Mouse (Mus musculus) midbrain, embryonic 10.5 days (tissue): Measurements from ENCODE around the gene Hoxb4. TPM values are rescaled to one million over a fixed set of nuclear protein-coding genes. Genes with fewer than 3 reads are reported as not detected.
A peak's percentile ranks its signal among the peaks of the same experiment; 100 is the strongest.

Source experiments
- DNase-seq: peaks from one replicate; pipeline ENCODE4 v3.0.0-alpha.2; 2017; ENCODE audit warnings: low spot score
- H3K27ac ChIP-seq: fragments of 300-500 bp; sonication (generic); replicated peaks from 2 replicates; pipeline ENCODE4 v1.5.1; 2016; ENCODE audit warnings: mild to moderate bottlenecking
- H3K27me3 ChIP-seq: fragments of 300-500 bp; sonication (generic); 2 replicates; pipeline ENCODE4 v1.6.1; 2016; ENCODE audit warnings: low read depth, mild to moderate bottlenecking; ENCODE audit not compliant: poor library complexity, severe bottlenecking
- H3K36me3 ChIP-seq: fragments of 300-500 bp; sonication (generic); 2 replicates; pipeline ENCODE4 v1.6.1; 2016; ENCODE audit warnings: mild to moderate bottlenecking, moderate library complexity
- H3K4me1 ChIP-seq: fragments of 300-500 bp; sonication (generic); 2 replicates; pipeline ENCODE4 v1.6.1; 2016
- H3K4me3 ChIP-seq: fragments of 300-500 bp; sonication (generic); 2 replicates; pipeline ENCODE4 v1.5.1; 2016; ENCODE audit warnings: mild to moderate bottlenecking, moderate library complexity
- H3K9me3 ChIP-seq: fragments of 300-500 bp; sonication (generic); replicated peaks from 2 replicates; pipeline ENCODE4 v1.6.1; 2016; ENCODE audit warnings: mild to moderate bottlenecking
- WGBS: fragments of 180-500 bp; shearing (Covaris S2); methylation state at CpG from one replicate; pipeline ENCODE4 v1.1.7; 2016; 5-methylcytosine and 5-hydroxymethylcytosine counted together
- polyA plus RNA-seq: library from polyadenylated mRNA; unstranded; fragments of >200 nt; fragmentation: Nextera tagmentation; extraction: Ambion mirVana; gene quantifications from 2 replicates; pipeline ENCODE4 v1.2.1, GENCODE M21; 2016

Hoxb4 gene
- polyA plus RNA-seq, 1 experiment from 2014 or later: not detected

DNA sequence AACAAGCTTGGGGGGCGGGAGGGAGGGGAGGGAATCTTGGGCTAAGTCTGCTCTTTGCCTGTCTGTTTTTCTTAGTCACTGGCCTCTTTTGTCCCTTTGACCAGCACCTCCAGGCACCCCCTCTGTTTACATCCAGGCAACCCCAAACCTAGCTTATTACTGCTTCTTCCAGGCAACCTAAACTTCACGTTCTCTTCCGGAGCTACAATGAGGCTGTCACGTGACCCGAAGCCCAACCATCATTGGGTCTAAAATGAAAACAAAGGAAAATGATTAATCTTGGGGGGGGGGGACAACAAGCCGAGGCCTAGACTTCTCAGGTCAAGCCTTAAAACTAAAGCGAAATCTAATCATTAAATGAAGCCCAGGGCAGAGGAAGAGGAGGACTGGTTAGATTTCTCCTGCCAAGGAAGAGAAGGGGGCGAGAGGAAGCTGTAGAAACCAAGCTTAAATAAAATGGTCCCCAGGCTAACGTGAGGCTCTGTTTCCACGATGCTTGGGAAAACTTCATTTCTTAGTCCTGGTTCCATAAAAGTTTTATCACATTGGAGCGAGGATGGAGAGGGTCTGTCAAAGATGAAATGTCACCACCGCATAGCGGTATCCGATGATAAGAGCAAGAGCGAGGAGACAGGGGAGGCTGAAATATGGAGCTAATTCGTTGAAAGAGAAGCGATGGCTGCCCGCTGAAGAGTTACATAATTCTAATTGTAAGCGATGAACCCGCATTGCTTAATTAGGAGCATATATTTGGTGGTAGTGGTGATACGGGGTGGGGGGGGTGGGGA is 30.3 kb downstream of the Hoxb4 start:
- Histone ChIP-seq H3K27me3 (peaks cover 100% of the 10 kb centered on the region), H3K9me3 (no peaks in the 10 kb centered on the region), H3K36me3 (no peaks in the 10 kb centered on the region), H3K4me3 (no peak overlapping the region), H3K4me1 (peaks cover 18% of the 10 kb centered on the region), H3K27ac (no peak overlapping the region)
- DNase-seq: no peak
- 2% methylated on average over 21 of the region's 21 CpGs for WGBS

- DNase-seq: no peak
- H3K4me1 ChIP-seq: peaks cover 19% of the 10 kb centered on the region
- H3K27me3 ChIP-seq: peaks cover 100% of the 10 kb centered on the region
- H3K4me3 ChIP-seq: no peak overlapping the region
- H3K27ac ChIP-seq: no peak overlapping the region
- H3K36me3 ChIP-seq: no peaks in the 10 kb centered on the region
- 9% methylated on average over 3 of the region's 3 CpGs for WGBS
- H3K9me3 ChIP-seq: no peaks in the 10 kb centered on the region
These were observed 30.9 kb downstream of the Hoxb4 start for GRCm38 (mm10) chr11:96348988-96349387.

DNA sequence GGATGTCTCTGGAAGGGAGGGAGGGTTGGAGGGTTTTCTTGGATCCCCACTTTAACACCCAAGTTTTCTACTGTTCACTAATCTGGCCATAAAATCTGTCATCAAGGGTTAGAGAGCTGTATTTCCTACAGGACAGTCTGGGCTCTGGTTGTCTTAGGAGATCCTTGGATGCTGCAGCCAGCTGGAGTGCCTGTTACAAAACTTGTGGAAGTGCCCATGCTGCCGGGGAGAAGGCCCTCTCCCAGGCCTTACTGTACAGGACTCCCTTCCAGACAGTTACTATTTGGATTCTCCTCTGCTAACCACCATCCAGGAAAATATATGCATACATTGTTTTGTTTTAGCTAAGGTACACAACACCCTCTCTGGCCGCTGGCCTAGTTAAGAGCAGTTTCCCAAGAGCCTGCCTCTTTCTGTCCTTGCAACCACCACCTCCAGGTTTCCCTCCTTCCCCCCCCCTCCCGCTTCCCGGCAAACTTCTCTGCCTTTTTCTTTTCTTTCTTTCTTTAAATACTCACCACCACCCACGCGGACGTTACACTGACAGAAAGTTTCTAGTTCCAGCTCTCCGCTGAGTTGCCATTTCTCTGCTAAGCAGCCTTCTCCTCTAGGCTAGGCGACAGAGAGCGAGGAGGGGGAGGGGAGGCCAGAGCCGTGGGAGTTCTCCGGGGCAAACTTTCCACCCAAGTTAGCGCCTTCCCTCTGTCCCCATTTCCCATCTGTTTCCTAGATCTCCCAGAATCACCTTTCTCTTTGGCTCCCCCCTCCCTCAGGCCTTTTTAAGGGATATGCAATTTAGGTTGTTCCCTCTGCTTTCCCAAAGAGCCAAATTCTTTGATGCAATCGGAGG is 31.6 kb downstream of the Hoxb4 start:
- WGBS: under 1% methylated on average over 14 of the region's 14 CpGs
- peak; percentile 52 for DNase-seq

GRCm38 (mm10) chr11:96350341-96350624 is 32.2 kb downstream of the Hoxb4 start, which contains the start of gene Hoxb2:
TSS of gene Hoxb2 (plus strand) at chr11:96350525.
- H3K27me3 ChIP-seq: peaks cover 100% of the 10 kb centered on the region
- no peaks in the 10 kb centered on the region for H3K9me3 ChIP-seq
- peaks cover 24% of the 10 kb centered on the region for H3K4me1 ChIP-seq
- H3K4me3 ChIP-seq: no peak within 1 kb of the TSS
- 2% methylated on average over 2 of the region's 2 CpGs for WGBS
- no peaks in the 10 kb centered on the region for H3K36me3 ChIP-seq
- no peak for DNase-seq
- H3K27ac ChIP-seq: no peak within 1 kb of the TSS

More for the DNA sequence above, 31.6 kb downstream of the Hoxb4 start:
- Histone ChIP-seq H3K27ac (no peak overlapping the region), H3K9me3 (no peaks in the 10 kb centered on the region), H3K4me3 (no peak overlapping the region), H3K27me3 (peaks cover 100% of the 10 kb centered on the region), H3K4me1 (peaks cover 23% of the 10 kb centered on the region), H3K36me3 (no peaks in the 10 kb centered on the region)

GRCm38 (mm10) chr11:96350791-96351190 is 32.7 kb downstream of the Hoxb4 start:
- H3K4me1 ChIP-seq: peaks cover 19% of the 10 kb centered on the region
- peaks cover 100% of the 10 kb centered on the region for H3K27me3 ChIP-seq
- no peak overlapping the region for H3K27ac ChIP-seq
- H3K4me3 ChIP-seq: no peak overlapping the region
- DNase-seq: peak; percentile 28
- H3K9me3 ChIP-seq: no peaks in the 10 kb centered on the region
- H3K36me3 ChIP-seq: no peaks in the 10 kb centered on the region
- WGBS: 3% methylated on average over 2 of the region's 2 CpGs

- 4% methylated on average over 11 of the region's 11 CpGs for WGBS
- no peak overlapping the region for H3K4me3 ChIP-seq
- H3K27ac ChIP-seq: no peak overlapping the region
These were observed 33.2 kb downstream of the Hoxb4 start for GRCm38 (mm10) chr11:96351312-96351711.

DNA sequence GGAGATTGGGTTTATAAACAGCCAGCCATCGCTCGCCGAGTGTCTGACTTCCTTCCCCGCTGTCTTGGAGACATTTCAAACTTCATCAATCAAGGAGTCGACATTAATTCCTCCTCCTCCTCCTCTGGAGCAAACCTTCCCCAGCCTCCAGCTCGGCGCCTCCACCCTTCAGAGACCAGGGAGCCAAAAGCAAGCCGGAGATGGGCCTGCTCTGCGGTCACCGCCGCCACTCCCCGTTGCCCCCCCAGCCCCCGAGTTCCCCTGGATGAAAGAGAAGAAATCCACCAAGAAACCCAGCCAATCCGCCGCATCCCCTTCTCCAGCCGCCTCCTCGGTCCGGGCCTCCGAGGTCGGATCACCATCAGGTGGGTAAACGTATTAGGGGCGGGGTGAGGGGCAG is 33.8 kb downstream of the Hoxb4 start:
- Histone ChIP-seq H3K4me1 (peaks cover 17% of the 10 kb centered on the region), H3K9me3 (no peaks in the 10 kb centered on the region), H3K36me3 (no peaks in the 10 kb centered on the region), H3K4me3 (no peak overlapping the region; the same call in 1 of the 2 replicates), H3K27me3 (peaks cover 100% of the 10 kb centered on the region), H3K27ac (no peak overlapping the region)
- WGBS: under 1% methylated on average over 22 of the region's 22 CpGs
- DNase-seq: peak; percentile 47

More at GRCm38 (mm10) chr11:96351312-96351711, 33.2 kb downstream of the Hoxb4 start:
- Histone ChIP-seq H3K9me3 (no peaks in the 10 kb centered on the region), H3K36me3 (no peaks in the 10 kb centered on the region), H3K27me3 (peaks cover 100% of the 10 kb centered on the region), H3K4me1 (peaks cover 17% of the 10 kb centered on the region)
- peak; percentile 40 for DNase-seq

DNA sequence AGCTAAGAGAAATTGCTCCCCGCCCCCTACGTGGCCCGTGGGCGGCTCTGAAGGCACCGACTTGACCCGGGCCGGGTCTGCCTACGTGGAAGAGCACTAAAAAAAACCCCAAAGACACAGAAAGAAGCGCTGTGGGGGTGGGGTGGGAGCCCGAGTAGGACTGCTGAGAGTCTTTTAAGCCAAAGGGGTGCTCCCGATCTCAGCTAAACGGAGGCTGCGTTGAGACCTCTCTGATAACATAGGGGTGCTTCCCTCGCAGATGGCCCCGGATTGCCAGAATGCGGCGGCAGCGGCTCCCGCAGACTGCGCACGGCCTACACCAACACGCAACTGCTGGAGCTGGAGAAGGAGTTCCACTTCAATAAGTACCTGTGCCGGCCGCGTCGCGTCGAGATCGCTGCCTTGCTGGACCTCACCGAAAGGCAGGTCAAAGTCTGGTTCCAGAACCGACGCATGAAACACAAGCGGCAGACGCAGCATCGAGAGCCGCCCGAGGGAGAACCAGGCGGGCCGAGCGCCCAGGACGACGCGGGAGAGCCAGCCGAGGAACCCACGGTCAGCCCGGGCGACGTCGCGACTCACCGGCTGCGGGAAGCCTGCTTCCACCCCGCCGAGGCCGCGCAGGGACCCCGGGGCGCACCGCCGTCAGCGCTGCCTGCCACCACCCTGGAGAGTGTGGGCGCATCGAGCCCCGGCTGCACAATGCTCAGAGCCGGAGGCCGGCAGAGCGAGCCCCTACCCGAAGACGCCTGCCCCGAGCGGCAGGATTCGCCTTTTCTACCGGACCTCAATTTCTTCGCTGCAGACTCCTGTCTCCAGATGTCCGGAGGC is 34.8 kb downstream of the Hoxb4 start:
- DNase-seq: peak; percentile 81
- WGBS: under 1% methylated on average over 75 of the region's 75 CpGs
- Histone ChIP-seq H3K9me3 (no peaks in the 10 kb centered on the region), H3K4me1 (peaks cover 17% of the 10 kb centered on the region), H3K4me3 (peak overlapping the region; percentile 40), H3K27ac (no peak overlapping the region), H3K36me3 (no peaks in the 10 kb centered on the region), H3K27me3 (peaks cover 100% of the 10 kb centered on the region)

- no peak for DNase-seq
- H3K27me3 ChIP-seq: peaks cover 100% of the 10 kb centered on the region
- H3K27ac ChIP-seq: no peak overlapping the region
- peak overlapping the region; percentile 40; the same call in 1 of the 2 replicates for H3K4me3 ChIP-seq
- peaks cover 17% of the 10 kb centered on the region for H3K4me1 ChIP-seq
- no peaks in the 10 kb centered on the region for H3K9me3 ChIP-seq
- H3K36me3 ChIP-seq: no peaks in the 10 kb centered on the region
- 1% methylated on average over 14 of the region's 14 CpGs for WGBS
These were observed 35.4 kb downstream of the Hoxb4 start for GRCm38 (mm10) chr11:96353522-96353841.

- Histone ChIP-seq H3K4me1 (peaks cover 17% of the 10 kb centered on the region), H3K9me3 (no peaks in the 10 kb centered on the region), H3K4me3 (peak overlapping the region; percentile 45), H3K27me3 (peaks cover 100% of the 10 kb centered on the region), H3K27ac (no peak overlapping the region), H3K36me3 (no peaks in the 10 kb centered on the region)
- 2% methylated on average over 8 of the region's 8 CpGs for WGBS
- DNase-seq: peak; percentile 63
These were observed 35.9 kb downstream of the Hoxb4 start for GRCm38 (mm10) chr11:96353939-96354338.

GRCm38 (mm10) chr11:96354376-96354775 is 36.3 kb downstream of the Hoxb4 start:
- WGBS: under 1% methylated on average over 25 of the region's 25 CpGs
- H3K27ac ChIP-seq: no peak overlapping the region; the same call in 1 of the 2 replicates

GRCm38 (mm10) chr11:96354801-96355311 is 36.8 kb downstream of the Hoxb4 start:
- WGBS: 1% methylated on average over 9 of the region's 9 CpGs
- no peaks in the 10 kb centered on the region for H3K9me3 ChIP-seq
- peak overlapping the region; percentile 45 for H3K4me3 ChIP-seq
- H3K27me3 ChIP-seq: peaks cover 100% of the 10 kb centered on the region
- no peak overlapping the region for H3K27ac ChIP-seq
- DNase-seq: no peak
- H3K4me1 ChIP-seq: peaks cover 17% of the 10 kb centered on the region
- H3K36me3 ChIP-seq: no peaks in the 10 kb centered on the region

More at GRCm38 (mm10) chr11:96354376-96354775, 36.3 kb downstream of the Hoxb4 start:
- peak; percentile 75 for DNase-seq
- H3K4me3 ChIP-seq: peak overlapping the region; percentile 45
- no peaks in the 10 kb centered on the region for H3K9me3 ChIP-seq
- peaks cover 17% of the 10 kb centered on the region for H3K4me1 ChIP-seq
- no peaks in the 10 kb centered on the region for H3K36me3 ChIP-seq
- H3K27me3 ChIP-seq: peaks cover 100% of the 10 kb centered on the region
